Mouse (Mus musculus) c-Kit-positive CD71-positive TER-119-negative erythroid progenitor cells, embryonic 14.5 days (primary cell): ENCODE measurements at regions not wholly inside any gene's neighbourhood (a gene's known extent, or its start where the extent isn't known, plus 50 kb on each side); places are given as distances from the start of the nearest gene placed in this dataset.

Experiments
- DNase-seq: peaks from one replicate; pipeline ENCODE4 v3.0.0-alpha.2; 2013; ENCODE audit warnings: low read depth

DNA sequence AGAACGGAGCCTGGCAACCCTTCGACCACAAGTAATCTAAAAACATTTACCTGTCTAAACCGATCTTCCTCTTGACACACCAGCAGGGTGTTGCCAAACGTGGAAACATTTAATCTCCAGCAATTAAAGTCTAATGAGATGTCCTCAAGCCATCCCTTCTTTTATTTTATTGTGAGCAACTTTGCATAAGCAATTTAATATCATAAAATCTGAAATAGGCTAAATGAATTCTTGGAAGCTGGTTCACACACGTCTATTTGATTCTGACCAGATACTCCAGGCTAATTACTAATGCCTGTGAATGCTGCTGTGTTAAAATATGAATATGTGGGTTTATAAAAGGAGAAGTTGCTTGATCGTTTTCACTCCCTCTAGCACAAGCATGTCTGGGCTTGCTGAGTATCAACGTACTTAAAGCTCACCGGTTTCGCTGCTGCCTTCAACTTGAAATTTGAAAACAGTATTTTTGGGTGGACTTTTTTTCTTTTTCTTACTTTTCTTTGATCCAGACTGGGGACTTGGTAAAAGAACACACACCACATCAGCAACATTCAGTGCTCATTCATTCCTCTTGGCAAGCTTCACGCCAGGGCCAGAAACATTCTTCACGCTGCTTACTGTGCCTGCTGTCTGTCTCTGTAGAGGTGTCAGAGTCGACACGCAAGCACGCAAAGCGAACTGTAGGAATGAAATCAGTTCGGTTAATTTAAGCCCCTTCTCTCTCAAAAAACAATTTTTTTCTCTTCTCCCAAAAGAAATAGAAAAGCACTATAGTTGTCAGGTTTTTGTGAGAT lies 194.4 kb downstream of the Npr3 start:
- DNase-seq, result no peak

DNA sequence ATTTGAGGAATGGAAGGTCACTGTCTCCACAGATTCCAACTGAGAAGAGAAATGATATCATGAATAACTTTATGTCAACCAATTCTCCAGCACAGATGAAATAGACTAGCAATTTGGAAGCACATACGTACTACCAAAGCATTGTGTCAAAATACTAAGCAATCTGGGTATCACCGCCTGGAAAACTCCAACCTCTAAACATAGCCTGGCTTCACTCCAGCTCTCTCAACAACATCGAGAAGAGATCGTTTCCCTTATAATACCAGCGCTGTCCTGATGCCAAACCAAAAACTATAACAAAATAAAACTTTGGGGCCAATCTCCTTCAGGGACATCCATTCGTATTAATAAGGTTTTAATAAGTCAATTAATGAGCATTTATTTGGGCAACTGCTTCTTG lies 205.8 kb downstream of the Npr3 start:
- no peak for DNase-seq

DNA sequence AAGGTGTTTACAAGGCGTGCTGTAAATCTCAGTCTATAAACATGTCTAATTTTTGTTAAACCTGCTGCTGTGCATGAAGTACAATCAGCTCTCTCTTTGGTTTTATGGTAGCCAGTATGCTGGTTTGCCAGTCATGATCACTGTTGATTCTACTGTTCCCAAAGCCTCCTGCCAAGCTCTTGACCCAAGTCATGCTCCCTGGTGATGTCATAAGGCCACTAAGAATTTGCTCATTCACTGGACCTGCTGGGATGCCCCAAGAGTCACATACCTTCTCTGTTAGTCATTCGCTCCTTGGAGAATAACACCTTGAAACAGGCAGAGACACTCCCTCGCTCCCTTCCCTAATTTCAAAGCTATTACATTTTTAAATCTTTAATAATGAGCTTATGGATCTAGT lies 207.2 kb downstream of the Npr3 start:
- no peak for DNase-seq

DNA sequence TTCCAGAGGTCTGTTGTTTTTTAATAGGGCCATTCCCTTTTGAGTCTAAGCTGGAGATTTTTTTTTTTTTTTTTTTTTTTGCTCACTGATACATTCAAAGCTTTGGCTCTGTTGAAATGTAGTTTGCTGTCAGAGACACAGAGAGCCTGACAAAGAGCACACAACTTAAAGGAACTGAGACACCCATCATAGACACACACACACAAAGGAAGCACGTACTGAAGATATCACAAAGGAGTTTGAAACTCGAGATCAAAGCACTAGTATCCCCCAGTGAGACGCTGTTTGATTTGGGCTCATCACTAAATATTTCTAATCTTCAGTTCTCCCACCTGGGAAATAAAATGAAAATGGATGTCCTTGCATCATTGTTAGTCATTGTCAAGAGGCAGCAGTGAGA lies 210.0 kb downstream of the Npr3 start:
- DNase-seq, result no peak

DNA sequence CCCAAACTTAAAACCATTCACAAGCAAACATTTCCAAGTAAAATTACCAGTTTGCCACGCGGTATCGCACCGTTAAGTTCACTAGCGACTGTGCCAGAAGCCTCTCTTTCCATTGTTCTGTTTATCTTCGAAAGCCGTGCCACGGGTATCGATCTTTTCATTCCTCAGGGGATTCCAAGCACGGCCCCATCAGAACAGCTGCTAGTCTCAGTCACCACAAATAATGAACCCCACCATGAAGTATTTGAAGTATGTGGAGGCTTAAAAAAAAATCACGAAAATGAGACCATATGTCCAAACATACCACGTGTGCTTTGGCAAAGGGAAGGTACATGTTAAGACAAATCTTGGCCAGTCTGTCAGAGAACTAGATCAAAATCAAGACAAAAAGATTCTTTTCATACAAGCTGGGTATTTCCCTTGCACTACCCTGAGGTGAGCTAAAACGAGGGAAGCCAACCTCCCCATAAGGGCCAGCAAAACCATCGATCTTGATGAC lies 213.3 kb downstream of the Npr3 start:
- DNase-seq, result no peak

DNA sequence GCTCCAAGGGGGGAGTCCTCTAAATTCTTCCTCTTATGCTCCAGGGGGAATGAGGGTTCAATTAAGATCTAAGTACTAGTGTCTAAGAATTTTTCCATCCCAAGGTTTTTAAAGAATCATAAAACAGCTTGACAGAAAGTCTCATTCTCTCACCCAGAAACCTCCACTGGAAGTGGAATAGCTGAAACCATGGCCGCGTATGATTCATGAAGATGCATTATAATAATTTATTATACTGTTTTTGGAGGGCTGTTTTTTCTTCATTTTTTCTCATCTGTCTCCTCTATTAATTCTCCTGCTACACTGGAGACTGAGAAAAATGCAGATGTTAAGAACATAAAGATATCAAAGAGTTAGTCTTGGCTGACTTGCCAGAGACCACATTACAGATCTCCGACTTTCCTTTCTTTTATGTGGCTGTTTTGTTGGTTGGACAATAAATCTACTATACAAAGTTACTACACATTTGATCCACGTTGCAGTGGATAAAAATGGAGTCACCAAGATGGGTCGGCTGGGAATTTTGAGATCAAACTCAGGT lies 242.2 kb downstream of the Npr3 start:
- DNase-seq, result no peak

DNA sequence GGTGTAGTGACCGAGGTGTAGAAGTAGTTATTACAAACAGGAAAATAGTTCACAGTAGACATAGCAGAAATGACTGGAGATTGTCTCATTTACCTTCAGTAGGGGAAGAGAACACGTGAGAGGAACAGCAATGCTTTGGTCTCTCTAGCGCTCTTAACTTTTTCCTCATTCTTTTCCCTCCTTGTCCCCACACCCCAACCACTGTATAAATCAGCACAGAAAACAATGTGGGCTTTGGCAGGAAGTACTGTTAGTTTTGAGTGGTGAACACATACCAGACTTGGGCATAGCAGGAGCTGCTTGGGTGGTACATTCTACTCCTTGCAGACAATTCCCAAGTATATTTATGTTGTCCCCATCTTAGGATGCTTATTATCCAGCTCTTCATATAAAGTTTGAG lies 251.9 kb downstream of the Npr3 start:
- no peak for DNase-seq

DNA sequence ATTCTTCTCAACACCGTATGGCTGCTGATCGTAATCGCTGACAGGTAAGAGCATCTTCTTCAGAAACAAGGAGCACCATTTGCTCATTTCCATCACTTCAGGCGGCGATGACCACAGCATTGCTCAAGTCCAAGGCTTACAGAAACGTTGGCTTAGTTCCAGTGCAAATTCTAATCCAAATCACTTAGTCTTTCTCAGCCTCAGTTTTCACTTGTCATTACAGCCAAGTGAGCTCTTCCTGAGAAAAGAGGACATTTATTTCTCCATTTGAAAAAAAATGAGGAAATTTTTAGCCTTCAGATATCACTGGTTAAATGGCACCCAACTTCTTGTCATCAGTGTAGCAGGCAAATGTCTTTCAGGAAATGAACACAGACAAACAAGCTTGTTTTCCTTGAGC lies 246.8 kb upstream of the Tars start:
- no peak for DNase-seq

DNA sequence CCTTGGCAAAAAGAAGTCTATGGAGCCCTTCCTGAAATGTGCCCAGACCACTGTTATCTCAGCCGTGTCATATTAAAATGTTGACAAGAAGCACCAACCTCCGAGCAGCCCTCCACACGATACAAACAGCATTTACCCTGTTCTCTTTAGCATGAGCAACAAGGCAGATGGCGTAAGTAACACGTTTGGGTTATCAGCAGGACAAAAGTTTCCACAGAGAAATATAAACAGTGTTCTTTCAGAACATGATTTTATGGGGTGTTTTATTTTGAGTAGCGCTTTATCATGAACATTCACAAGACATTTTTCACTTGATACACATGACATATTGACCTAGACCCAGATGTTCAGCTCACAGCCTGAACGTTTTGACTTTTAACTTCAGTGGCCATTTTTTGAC lies 245.3 kb upstream of the Tars start:
- DNase-seq, result no peak

DNA sequence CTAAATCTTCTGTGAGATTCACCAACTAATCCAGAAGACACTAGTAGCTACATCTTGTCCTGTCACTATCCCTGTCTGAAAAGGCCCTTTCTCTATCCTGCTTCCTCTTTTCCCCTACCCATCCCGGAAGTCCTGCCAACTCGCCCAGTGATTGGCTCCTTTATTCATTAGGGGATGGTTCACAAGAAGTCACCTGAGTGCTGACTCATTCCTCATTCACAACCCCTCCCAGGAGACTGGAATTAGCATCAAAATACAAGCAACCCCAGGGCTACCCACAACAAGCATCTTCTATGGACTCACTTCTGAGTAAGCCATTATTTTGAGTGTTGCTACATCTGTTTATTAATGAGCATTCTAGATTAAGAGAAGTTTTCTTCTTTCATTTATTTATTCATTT lies 231.2 kb upstream of the Tars start:
- no peak for DNase-seq

DNA sequence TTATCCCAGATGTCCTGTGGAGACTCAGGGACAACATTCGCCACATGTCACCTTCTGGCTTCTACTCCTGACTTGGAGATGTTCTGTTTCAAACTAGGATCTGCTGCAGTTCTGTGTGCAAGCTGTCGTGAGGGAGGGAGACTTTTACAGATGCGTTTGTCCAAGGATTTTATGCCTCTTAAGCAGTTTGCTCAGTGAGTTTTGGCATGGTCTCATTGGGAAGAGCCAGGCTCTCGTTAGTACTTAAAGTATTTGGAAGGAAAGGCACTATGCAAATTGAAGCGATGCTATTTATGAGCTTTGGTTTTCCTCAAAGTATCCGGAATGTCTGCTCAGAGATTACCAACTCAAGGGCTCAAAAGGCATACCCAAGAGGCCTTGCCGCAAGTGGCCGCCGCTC lies 227.0 kb upstream of the Tars start:
- DNase-seq, result no peak

DNA sequence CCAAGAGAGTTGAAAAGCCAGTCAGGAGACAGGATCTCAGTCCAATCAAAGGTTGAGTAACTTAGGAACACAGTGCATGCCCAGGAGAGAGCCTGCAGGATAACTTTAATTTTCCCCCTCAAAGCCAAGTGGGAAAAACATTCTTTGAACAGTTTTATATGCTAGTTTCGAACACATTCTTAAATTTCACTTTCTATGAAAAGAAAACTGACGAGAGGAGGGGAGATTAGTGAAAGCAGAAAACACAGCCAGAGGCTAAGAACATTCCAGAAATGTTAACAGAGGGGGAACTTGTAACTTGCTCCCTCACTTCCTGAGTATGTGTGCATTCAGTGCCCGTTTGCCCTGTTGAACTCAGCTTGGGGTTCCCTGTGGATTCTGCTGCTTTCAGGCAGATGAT lies 213.0 kb upstream of the Tars start:
- DNase-seq, result no peak

DNA sequence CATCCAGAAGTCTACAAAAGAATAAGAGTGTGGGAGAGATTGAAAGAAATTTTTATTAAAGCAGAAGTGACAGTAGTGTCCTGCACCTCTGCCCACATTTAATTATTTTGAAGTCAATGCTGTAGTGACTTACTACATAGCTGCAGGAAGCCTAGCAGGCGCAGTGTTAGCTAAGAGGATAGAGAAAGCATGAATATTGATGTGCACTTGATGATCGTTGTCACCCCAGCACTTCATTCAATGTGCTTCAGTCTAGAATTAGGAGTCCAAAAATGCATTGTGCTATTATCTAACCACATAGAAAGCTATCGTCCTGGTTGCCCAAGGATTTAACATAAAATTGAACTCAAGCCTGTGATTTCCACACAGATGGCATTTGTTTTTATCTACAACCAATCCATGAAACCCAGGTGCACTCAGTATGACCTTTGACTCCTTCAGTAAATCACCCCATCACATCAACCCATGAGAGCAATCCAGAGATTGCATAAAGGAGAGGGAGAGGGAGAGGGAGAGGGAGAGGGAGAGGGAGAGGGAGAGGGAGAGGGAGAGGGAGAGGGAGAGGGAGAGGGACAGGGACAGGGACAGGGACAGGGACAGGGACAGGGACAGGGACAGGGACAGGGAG lies 210.7 kb upstream of the Tars start:
- no peak for DNase-seq

DNA sequence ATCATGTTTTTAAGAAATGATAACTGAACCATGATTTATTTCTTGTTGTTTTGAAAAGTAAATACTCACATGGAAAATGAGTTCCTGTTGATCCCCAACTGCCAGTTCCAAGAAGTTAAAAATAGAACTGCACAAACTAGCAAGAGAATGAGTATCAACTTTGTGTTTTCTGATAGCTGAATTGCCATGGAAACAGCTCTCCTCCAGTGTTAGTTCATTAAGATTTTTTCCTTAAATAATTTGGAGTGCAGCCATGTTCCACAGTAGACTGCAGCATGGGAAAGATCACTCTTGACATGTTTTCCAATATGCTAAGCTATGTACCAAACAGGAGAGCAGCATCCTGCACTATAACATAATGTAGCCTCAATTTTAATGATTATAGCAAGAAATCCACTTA lies 208.0 kb upstream of the Tars start:
- DNase-seq, result no peak

DNA sequence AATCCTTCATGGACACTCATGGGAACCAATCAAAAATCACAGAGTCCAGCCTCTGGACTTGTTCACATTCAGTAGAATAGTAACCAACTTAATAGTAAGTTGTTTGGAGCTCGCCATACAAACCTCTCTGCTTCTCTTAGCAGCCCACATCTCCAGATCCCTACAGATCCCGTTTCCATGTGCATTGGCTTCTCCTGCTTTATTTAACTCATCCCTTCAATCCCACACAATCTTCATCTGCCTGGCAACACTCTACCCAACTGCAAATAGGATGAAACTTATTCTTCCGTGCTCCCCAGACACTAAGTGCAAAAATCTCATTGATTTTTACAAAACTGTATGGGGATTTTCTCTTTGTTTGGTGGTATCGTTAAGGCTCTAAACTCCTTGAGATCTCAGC lies 206.2 kb upstream of the Tars start:
- no peak for DNase-seq

DNA sequence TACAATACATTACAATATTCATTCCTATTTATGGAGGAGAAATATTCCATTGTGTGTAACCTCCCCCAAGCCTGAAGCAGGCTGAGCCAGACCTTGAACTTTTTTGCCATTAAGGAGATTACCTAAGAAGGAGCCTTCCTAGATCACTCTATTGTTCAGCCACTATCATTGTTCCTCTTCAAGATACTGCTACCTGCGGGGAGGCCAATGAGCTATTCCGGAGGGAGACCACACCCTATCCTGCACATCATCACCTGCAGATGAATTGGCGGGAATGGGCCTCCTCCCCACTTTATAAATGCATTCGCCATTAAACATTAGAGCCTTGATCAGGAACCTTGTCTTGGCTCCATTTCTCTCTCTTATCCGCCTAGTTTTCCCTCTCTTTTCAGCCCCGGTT lies 197.6 kb upstream of the Tars start:
- no peak for DNase-seq

DNA sequence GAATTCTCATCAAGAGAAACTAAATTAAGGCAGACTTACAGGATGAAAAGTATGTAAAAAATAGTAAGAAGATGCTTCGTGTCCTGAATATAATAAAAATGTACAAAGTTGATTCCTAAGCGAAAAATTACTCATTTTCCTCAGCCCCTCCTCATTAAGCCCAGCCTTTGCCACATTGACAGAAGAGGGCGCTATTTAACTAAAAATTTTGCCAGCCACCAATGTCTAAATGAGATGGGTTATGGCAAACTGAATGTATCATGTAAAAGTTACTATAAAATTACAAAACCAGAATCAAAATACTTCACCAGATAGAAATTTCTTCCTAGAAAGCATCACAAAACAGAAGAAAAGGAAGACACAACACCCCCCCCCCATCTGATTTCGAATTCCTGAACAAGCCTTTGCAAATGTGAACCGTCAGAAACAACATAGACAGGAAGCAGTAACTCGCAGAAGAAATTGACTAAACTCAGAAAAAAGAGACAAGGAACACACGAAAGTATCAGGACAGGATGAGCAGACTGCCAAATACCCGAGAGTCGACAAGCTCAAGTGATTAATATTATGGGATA lies 191.2 kb upstream of the Tars start:
- peak; percentile 0 for DNase-seq

DNA sequence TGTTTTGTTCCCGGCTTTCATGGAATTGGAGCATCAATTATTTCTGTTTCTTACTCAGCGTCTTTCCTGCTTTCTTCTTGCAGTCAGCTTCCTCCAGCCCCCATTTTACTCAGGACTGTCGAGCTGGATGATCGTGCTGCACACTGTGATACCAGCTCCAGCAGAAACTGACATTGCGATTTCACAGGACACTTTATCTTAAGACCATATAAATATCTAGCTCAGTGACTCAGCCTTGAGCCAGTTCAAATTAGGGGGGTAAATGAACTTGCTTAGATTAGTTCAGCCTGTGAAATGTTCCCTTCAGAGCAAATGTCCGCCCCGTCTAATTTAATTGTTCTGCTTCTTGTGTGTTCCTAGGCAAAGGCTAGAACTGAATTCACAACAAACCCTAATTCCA lies 190.3 kb upstream of the Tars start:
- DNase-seq, result no peak

DNA sequence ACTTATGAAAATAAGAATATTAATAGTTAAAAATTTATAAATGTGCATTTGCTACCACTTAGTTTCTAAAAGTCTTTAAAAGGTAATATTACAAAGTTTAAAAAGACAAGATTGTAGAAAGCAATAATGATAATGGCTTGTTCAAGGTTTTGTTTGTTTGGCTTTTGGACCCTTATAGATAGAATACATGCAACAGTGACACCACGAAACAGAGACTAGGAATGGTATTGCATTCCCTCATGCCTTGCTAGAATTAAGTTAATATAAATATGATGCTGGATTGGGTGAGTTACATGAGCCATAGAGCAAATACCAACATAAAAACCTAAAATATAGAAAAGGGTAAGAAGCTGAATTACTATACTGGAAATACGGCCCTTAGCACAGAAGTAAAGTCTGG lies 186.9 kb upstream of the Tars start:
- DNase-seq, result no peak

DNA sequence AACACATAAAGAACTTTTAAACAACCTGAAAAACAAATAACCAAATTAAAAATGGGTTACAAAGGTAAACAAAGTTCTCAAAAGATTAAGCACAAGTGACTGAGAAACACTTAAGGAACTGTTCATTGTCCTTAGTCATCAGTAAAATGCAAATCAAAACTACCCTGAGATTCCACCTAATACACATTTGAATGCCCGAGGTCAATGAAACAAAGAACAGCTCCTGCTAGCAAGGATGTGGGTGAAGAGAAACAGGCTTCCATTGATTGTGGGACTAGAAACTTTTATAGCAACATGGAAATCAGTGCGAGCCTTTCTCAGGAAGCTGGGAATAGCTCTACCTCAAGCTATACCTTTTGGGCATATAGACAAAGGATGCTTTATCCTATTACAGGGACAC lies 184.7 kb upstream of the Tars start:
- no peak for DNase-seq

DNA sequence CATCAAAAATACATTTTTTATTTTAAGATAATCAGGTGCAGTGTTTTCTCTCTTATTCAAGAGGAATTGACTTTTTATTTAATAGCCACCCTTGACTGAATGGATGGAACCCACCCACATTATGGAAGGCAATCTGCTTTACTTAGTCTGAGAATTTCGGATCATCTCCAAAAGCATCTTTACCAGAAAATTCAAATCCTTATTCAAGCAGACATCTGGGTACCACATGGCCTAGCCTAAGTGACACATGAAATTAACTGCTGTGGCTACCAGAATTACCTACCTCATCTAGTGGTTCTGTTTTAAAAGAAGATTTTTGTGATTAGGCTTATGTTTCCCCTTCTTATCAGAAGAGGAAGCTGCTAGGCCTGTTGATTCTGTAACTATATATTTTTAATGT lies 178.9 kb upstream of the Tars start:
- DNase-seq, result no peak

DNA sequence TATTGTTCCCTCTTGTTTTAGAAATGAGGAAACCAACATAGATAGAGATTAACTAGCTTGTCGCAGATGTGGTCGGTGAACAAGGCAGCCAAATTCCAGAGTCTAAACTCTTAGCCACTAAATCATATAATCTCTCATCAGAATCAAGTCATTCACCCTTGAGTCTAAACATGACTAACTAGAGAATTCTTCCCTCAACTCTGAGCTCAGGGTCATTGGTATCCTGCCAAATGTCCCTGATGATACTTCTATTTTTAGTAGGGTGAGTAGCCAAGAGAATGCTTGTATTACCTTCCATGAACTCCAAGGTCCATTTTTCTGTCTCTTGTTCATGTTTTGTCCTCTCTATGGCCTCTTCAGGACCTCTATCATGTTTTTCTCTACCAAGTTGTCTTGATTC lies 174.9 kb upstream of the Tars start:
- DNase-seq, result no peak

DNA sequence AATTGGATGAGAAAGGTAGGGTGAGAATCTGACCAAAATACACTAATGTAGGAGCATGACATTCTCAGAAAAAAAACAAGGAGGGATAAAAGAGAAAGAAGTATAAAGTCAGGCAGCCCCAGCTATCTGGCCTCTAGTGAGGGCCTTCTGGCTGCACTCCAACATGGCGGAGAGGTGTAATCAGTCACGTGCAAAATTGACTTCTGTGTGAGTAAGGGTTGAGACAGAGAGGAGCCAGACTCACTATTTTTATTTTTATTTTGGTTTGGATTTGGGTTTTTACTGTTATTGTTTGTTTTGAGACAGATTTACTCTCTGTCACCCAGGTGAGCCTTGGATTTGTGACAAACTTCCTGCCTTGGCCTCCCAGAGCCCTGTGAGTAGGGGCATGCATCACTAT lies 174.0 kb upstream of the Tars start:
- no peak for DNase-seq
